8 mouse cellular contexts compared by ENCODE assay signal in genomic region chr5:31179301-31179765, GRCm38 (mm10). TPM values are rescaled to one million over a fixed set of nuclear protein-coding genes. Genes with fewer than 3 reads are reported as not detected.
A peak's percentile ranks its signal among the peaks of the same experiment; 100 is the strongest.
DNase-seq lines count a peak whose midpoint lies in the region; ATAC-seq and TF ChIP-seq lines count a peak whose summit lies in the region.

No protein-coding gene starts in this region.

- TF ChIP-seq POLR2A in cerebellum, adult 2 months (IDR thresholded peaks at IDR 0.05; ENCODE audit: borderline replicate concordance, insufficient read depth, low read length): no peak

- no peaks in the 10 kb centered on the region for H3K4me1 ChIP-seq in cerebellum, adult 2 months (ENCODE audit: control insufficient read depth, insufficient read depth, low read length)
- H3K4me1 ChIP-seq in hindbrain, embryonic 14.5 days (replicated peaks; ENCODE audit: control insufficient read depth, insufficient read depth, low read length): peaks cover 11% of the 10 kb centered on the region
- H3K4me1 ChIP-seq in liver, embryonic 14.5 days (replicated peaks; ENCODE audit: control insufficient read depth in 2 of 2, insufficient read depth in 2 of 2, low read length in 1 of 2): peaks cover 21 to 22% of the 10 kb centered on the region in 2 experiments
- 0 out of 2 replicates have a peak, but pooled peaks cover 3% of the 10 kb centered on the region for H3K4me1 ChIP-seq in stomach, embryonic 16.5 days (ENCODE audit: control insufficient read depth, insufficient read depth, low read length)

- ATAC-seq in hindbrain, embryonic 14.5 days (ENCODE audit: low FRiP score): peak; percentile 76
- peak; percentile 57 for ATAC-seq in liver, embryonic 14.5 days (ENCODE audit: insufficient read depth)
- peak; percentile 32 for ATAC-seq in stomach, embryonic 16.5 days (ENCODE audit: insufficient read depth, low FRiP score)

- H3K36me3 ChIP-seq in hindbrain, embryonic 14.5 days (replicated peaks; ENCODE audit: control insufficient read depth, insufficient read depth): peaks cover 13% of the 10 kb centered on the region
- H3K36me3 ChIP-seq in liver, embryonic 14.5 days (replicated peaks; ENCODE audit: control insufficient read depth, insufficient read depth, low read depth): peaks cover 6% of the 10 kb centered on the region
- no peaks in the 10 kb centered on the region for H3K36me3 ChIP-seq in stomach, embryonic 16.5 days (ENCODE audit: control insufficient read depth, insufficient read depth, low read length)

- no peak for TF ChIP-seq EP300 in liver, embryonic 14.5 days (IDR thresholded peaks at IDR 0.05; ENCODE audit: low read depth)

- WGBS in cerebellum, adult 2 months: under 1% methylated on average over 25 of the region's 25 CpGs
- 0% methylated on average over 25 of the region's 25 CpGs for WGBS in hindbrain, embryonic 14.5 days
- under 1% methylated on average over 25 of the region's 25 CpGs for WGBS in liver, embryonic 14.5 days (ENCODE audit: insufficient replicate concordance)
- under 1% methylated on average over 25 of the region's 25 CpGs for whole genome bisulfite sequencing in stomach, embryonic 16.5 days

- no peak for TF ChIP-seq CTCF in cerebellum, adult 2 months (IDR thresholded peaks at IDR 0.05; ENCODE audit: borderline replicate concordance, insufficient read depth, low read depth, low read length)
- no peak for TF ChIP-seq CTCF in liver, embryonic 14.5 days (IDR thresholded peaks at IDR 0.05; ENCODE audit: low read depth)

- H3K9me3 ChIP-seq in hindbrain, embryonic 14.5 days (ENCODE audit: control insufficient read depth, low read length): no peaks in the 10 kb centered on the region
- no peaks in the 10 kb centered on the region for H3K9me3 ChIP-seq in liver, embryonic 14.5 days (ENCODE audit: control insufficient read depth, low read length)
- no peaks in the 10 kb centered on the region for H3K9me3 ChIP-seq in stomach, embryonic 16.5 days (replicated peaks; ENCODE audit: control insufficient read depth, low read length)

- DNase-seq in cerebellum, adult 2 months: no peak
- DNase-seq in cerebellum, adult 11 months: no peak
- peak; percentile 70 for DNase-seq in A20 (ENCODE audit: low read depth, low spot score)
- peak; percentile 43 for DNase-seq in embryo, embryonic 9.5 days (ENCODE audit: extremely low spot score)
- DNase-seq in hindbrain, embryonic 14.5 days (ENCODE audit: low spot score): no peak
- peak; percentile 46 to 58 (median 52) for DNase-seq in liver, embryonic 14.5 days (ENCODE audit: low read depth in 3 of 3, low spot score in 3 of 3)
- no peak for DNase-seq in cerebellum, postnatal 4 days (ENCODE audit: low spot score in 2 of 2)

- peak overlapping the region; percentile 96 for H3K4me2 ChIP-seq in hindbrain, embryonic 14.5 days (replicated peaks)
- H3K4me2 ChIP-seq in liver, embryonic 14.5 days (ENCODE audit: low read depth): peak overlapping the region; percentile 89
- peak overlapping the region; percentile 84 for H3K4me2 ChIP-seq in stomach, embryonic 16.5 days (ENCODE audit: low read depth, low read length)

- peak overlapping the region; percentile 77 for H3K4me3 ChIP-seq in cerebellum, adult 2 months (replicated peaks; ENCODE audit: insufficient read depth, low read depth, low read length)
- H3K4me3 ChIP-seq in hindbrain, embryonic 14.5 days (replicated peaks; ENCODE audit: low read length): peak overlapping the region; percentile 78
- peak overlapping the region; percentile 89 to 99 for H3K4me3 ChIP-seq in liver, embryonic 14.5 days (ENCODE audit: insufficient read depth in 1 of 2, low read depth in 2 of 2, low read length in 2 of 2)
- peak overlapping the region; percentile 82 for H3K4me3 ChIP-seq in stomach, embryonic 16.5 days (replicated peaks; ENCODE audit: low read length)

- H3K27ac ChIP-seq in cerebellum, adult 2 months (ENCODE audit: insufficient read depth, low read length): peak overlapping the region; percentile 84; the same call in 1 of the 2 replicates
- H3K27ac ChIP-seq in hindbrain, embryonic 14.5 days: peak overlapping the region; percentile 90
- peak overlapping the region; percentile 94 for H3K27ac ChIP-seq in liver, embryonic 14.5 days
- peak overlapping the region; percentile 98 for H3K27ac ChIP-seq in stomach, embryonic 16.5 days (ENCODE audit: low read length)

- H3K9ac ChIP-seq in hindbrain, embryonic 14.5 days: peak overlapping the region; percentile 66
- H3K9ac ChIP-seq in liver, embryonic 14.5 days (replicated peaks): peak overlapping the region; percentile 89
- peak overlapping the region; percentile 81 for H3K9ac ChIP-seq in stomach, embryonic 16.5 days (ENCODE audit: low read length)

- H3K27me3 ChIP-seq in cerebellum, adult 2 months (ENCODE audit: control insufficient read depth, insufficient read depth, low read length): no peaks in the 10 kb centered on the region
- H3K27me3 ChIP-seq in hindbrain, embryonic 14.5 days (ENCODE audit: control insufficient read depth, insufficient read depth, low read length): no peaks in the 10 kb centered on the region
- H3K27me3 ChIP-seq in liver, embryonic 14.5 days (ENCODE audit: control insufficient read depth, insufficient read depth, low read length): no peaks in the 10 kb centered on the region
- H3K27me3 ChIP-seq in stomach, embryonic 16.5 days (ENCODE audit: control insufficient read depth, insufficient read depth, low read length): no peaks in the 10 kb centered on the region

RNA-seq across cellular contexts. Expression of gene Gm29609, which starts 0.4 kb away (rescaled TPM):
- 3.9 and 4.1 TPM in 2 replicates for polyA plus RNA-seq in cerebellum, adult 2 months (2012; rRNA removed)
- 0.74 and 1.7 TPM in 2 replicates for polyA plus RNA-seq in hindbrain, embryonic 14.5 days (2014; fragmentation: Nextera tagmentation; extraction: Ambion mirVana)
- 0.90 and 0.92 TPM in 2 replicates for polyA plus RNA-seq in liver, embryonic 14.5 days (2012; rRNA removed)
- 0.66 and 0.77 TPM in 2 replicates for polyA plus RNA-seq in liver, embryonic 14.5 days (2014; fragmentation: Nextera tagmentation; extraction: Ambion mirVana)
- 1.2 and 2.0 TPM in 2 replicates for polyA plus RNA-seq in stomach, embryonic 16.5 days (2015; fragmentation: Nextera tagmentation; extraction: Ambion mirVana)

RNA-seq across cellular contexts. Expression of gene Gtf3c2, which starts 0.6 kb away (rescaled TPM):
- polyA plus RNA-seq in cerebellum, adult 2 months (2012; rRNA removed): 94.6 and 100 TPM in 2 replicates
- polyA plus RNA-seq in hindbrain, embryonic 14.5 days (2014; fragmentation: Nextera tagmentation; extraction: Ambion mirVana): 49.7 and 53.0 TPM in 2 replicates
- 31.2 and 31.3 TPM in 2 replicates for polyA plus RNA-seq in liver, embryonic 14.5 days (2012; rRNA removed)
- polyA plus RNA-seq in liver, embryonic 14.5 days (2014; fragmentation: Nextera tagmentation; extraction: Ambion mirVana): 22.8 and 25.3 TPM in 2 replicates
- polyA plus RNA-seq in stomach, embryonic 16.5 days (2015; fragmentation: Nextera tagmentation; extraction: Ambion mirVana): 68.1 and 69.4 TPM in 2 replicates

RNA-seq across cellular contexts. Expression of gene Snx17, which starts 13.7 kb away (rescaled TPM):
- 124 and 125 TPM in 2 replicates for polyA plus RNA-seq in cerebellum, adult 2 months (2012; rRNA removed)
- 107 and 108 TPM in 2 replicates for polyA plus RNA-seq in hindbrain, embryonic 14.5 days (2014; fragmentation: Nextera tagmentation; extraction: Ambion mirVana)
- 20.7 and 23.7 TPM in 2 replicates for polyA plus RNA-seq in liver, embryonic 14.5 days (2012; rRNA removed)
- 36.4 and 37.6 TPM in 2 replicates for polyA plus RNA-seq in liver, embryonic 14.5 days (2014; fragmentation: Nextera tagmentation; extraction: Ambion mirVana)
- 129 and 131 TPM in 2 replicates for polyA plus RNA-seq in stomach, embryonic 16.5 days (2015; fragmentation: Nextera tagmentation; extraction: Ambion mirVana)

RNA-seq across cellular contexts. Expression of gene Eif2b4, which starts 13.9 kb away (rescaled TPM):
- polyA plus RNA-seq in cerebellum, adult 2 months (2012; rRNA removed): 87.1 and 93.7 TPM in 2 replicates
- 77.3 and 78.6 TPM in 2 replicates for polyA plus RNA-seq in hindbrain, embryonic 14.5 days (2014; fragmentation: Nextera tagmentation; extraction: Ambion mirVana)
- polyA plus RNA-seq in liver, embryonic 14.5 days (2012; rRNA removed): 20.9 and 29.9 TPM in 2 replicates
- polyA plus RNA-seq in liver, embryonic 14.5 days (2014; fragmentation: Nextera tagmentation; extraction: Ambion mirVana): 43.6 and 46.1 TPM in 2 replicates
- polyA plus RNA-seq in stomach, embryonic 16.5 days (2015; fragmentation: Nextera tagmentation; extraction: Ambion mirVana): 66.5 and 66.7 TPM in 2 replicates

RNA-seq across cellular contexts. Expression of gene Zfp513, which starts 22.8 kb away (rescaled TPM):
- 44.5 and 45.4 TPM in 2 replicates for polyA plus RNA-seq in cerebellum, adult 2 months (2012; rRNA removed)
- polyA plus RNA-seq in hindbrain, embryonic 14.5 days (2014; fragmentation: Nextera tagmentation; extraction: Ambion mirVana): 7.0 and 9.4 TPM in 2 replicates
- polyA plus RNA-seq in liver, embryonic 14.5 days (2012; rRNA removed): 8.5 and 8.8 TPM in 2 replicates
- polyA plus RNA-seq in liver, embryonic 14.5 days (2014; fragmentation: Nextera tagmentation; extraction: Ambion mirVana): 0.80 and 1.2 TPM in 2 replicates
- 4.1 and 5.2 TPM in 2 replicates for polyA plus RNA-seq in stomach, embryonic 16.5 days (2015; fragmentation: Nextera tagmentation; extraction: Ambion mirVana)

Comparison
In these comparisons a context has a peak if more than half of its experiments do, and no peak if none do; other contexts are left out.
1. DNase-seq: peak in A20 (single experiment), embryo, embryonic 9.5 days (single experiment) and liver, embryonic 14.5 days (3 of 3); none in cerebellum, adult 2 months (0 of 2), cerebellum, adult 11 months (single experiment), hindbrain, embryonic 14.5 days (single experiment) and cerebellum, postnatal 4 days (0 of 2).
2. Peak in every context shown above with its lines, with median percentiles within 50 percentile points of each other: H3K27ac ChIP-seq, H3K4me3 ChIP-seq, ATAC-seq, H3K4me2 ChIP-seq and H3K9ac ChIP-seq.